Mouse (Mus musculus) liver, embryonic 14.5 days (tissue): ENCODE results near the gene Rad23a.

Experiments
- CTCF ChIP-seq: IDR thresholded peaks from 2 replicates; pipeline ENCODE4 v1.5.1; 2016; ENCODE audit warnings: antibody characterized with exemption, low read depth, control low read depth
- EP300 ChIP-seq: IDR thresholded peaks from 2 replicates; pipeline ENCODE4 v1.6.1; 2016; ENCODE audit warnings: antibody characterized with exemption, low read depth

DNA sequence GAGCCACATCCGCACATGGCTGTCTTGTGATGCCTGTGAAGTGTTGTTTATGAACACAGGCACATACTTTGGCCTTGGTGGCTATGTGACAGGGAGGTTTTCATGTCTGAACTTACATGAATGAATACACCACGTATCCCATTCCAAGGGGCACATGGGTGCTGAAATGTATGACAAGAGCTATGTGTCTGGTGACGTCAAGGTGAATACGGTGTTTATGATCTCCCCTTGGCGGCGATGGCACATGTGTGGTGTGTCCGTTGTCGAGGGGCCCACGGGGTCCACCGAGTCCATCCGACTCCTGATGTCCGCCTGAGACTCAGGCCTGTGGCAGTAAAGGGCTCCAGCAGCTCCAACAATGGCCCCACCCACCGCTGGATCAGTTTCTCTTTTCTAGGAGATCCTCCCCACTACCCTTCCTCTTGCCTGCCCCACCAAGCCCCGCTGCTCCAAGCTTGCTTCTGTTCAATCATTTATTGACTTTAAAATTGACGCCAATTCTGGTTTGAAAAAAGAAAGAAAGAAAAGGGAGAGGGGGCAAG lies 43.1 kb downstream of the Rad23a start:
- no peak for TF ChIP-seq CTCF
- no peak for TF ChIP-seq EP300
